Mouse (Mus musculus) thymus, postnatal 36 days (tissue): ENCODE data around the gene Gm2564.
"Not testable (repeated sequence)": the region's sequence is repeated elsewhere in the genome, so short reads cannot be mapped to it uniquely, and the experiment has no call there.

ENCODE experiments used
- DNase-seq, 2 experiments: peaks; one replicate each; pipeline ENCODE4 v3.0.0; 2022; ENCODE audit warnings: mixed read lengths in 2 of 2

The Gm2564 gene

DNA sequence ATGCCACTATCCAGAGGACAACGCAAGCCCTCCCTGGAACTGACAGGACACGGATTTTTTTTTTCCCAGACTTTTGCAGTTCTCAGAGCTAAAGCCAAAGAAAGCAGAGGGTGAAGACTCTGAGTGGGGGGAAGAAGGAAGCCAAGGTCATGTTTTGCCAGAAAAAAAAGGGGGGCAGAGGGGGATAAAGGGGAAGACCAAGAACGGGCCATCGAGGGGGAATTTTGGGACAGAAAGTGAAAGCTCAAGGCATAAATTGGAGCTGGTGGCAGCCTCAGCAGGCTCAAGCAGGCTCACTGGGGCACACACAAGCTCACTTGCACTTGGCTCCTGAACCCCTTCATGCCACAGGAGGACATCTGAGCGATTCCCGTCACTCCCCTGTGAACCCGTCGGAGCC lies at the start of gene Gm2564:
Gene Gm2564 (plus strand): TSS at position 301 of the 400 bp plus-strand sequence.
- DNase-seq, result not testable (repeated sequence)

DNA sequence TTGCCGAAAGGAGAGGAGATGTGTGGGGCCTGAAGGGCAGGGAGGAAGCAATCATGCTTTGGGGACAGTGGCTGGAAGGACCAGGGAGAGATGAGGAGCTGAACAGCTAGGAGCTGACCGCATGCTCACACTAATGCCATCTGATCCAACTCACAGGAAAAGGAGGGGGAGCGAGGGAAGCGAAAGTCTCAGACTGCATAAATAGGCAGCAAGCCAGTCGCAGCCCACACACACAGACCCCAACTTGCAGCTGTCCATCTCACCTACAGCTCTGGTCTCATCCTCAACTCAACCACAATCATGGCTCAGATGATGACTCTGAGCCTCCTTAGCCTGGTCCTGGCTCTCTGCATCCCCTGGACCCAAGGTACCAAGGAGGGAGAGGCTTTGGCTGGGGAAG lies 17.6 kb upstream of the Gm2564 start, which contains the start of gene Gm10591:
Gene Gm10591 (plus strand): TSS at position 301 of the 400 bp plus-strand sequence.
- DNase-seq, result not testable (repeated sequence)

DNA sequence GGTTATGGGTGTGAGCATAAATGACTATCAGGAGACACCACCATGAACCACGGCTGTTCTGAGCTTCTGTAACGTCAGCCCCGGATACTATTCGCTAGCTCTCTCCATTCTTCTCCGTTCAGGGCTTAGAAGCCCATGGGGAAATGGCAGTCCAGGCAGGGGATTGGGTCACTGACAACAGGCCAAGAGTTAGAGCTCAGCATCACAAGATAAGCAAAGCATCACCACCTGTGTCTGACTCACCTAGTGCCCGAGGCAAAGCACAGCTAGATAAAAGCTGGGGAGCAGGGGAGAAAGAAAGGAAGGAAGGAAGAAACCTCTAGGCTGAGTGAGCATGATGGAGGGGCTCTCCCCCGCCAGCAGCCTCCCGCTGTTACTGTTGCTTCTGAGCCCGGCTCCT lies 25.4 kb downstream of the Gm2564 start, which contains the start of gene Ccl27b:
Gene Ccl27b (plus strand): TSS at position 301 of the 400 bp plus-strand sequence.
- DNase-seq, result not testable (repeated sequence)

DNA sequence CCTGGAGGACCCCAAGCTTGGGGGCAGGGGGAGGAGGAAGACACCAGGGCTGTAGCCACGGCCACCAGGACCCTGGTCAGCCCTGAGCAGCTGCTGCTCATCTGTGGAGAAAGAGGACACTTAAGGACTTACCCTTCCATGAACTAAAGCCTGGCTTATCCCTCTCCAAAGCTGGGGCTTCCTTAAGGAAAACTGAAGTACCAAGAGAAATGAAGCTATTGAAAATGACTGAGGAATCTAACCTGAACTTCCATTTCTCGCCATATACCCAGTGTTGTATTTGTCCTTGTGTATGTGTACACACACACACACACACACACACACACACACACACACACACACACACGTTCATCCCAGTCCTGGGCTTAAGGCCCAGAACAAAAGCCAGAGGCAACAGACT lies 32.3 kb downstream of the Gm2564 start, which contains the start of gene Il11ra2:
Gene Il11ra2 (minus strand): TSS at position 101 of the 400 bp plus-strand sequence.
- not testable (repeated sequence) for DNase-seq

- not testable (repeated sequence) for DNase-seq
These were observed 45.9 kb downstream of the Gm2564 start for GRCm38 (mm10) chr4:42675415-42675814.

GRCm38 (mm10) chr4:42679365-42679764 lies 49.8 kb downstream of the Gm2564 start:
- not testable (repeated sequence) for DNase-seq

DNA sequence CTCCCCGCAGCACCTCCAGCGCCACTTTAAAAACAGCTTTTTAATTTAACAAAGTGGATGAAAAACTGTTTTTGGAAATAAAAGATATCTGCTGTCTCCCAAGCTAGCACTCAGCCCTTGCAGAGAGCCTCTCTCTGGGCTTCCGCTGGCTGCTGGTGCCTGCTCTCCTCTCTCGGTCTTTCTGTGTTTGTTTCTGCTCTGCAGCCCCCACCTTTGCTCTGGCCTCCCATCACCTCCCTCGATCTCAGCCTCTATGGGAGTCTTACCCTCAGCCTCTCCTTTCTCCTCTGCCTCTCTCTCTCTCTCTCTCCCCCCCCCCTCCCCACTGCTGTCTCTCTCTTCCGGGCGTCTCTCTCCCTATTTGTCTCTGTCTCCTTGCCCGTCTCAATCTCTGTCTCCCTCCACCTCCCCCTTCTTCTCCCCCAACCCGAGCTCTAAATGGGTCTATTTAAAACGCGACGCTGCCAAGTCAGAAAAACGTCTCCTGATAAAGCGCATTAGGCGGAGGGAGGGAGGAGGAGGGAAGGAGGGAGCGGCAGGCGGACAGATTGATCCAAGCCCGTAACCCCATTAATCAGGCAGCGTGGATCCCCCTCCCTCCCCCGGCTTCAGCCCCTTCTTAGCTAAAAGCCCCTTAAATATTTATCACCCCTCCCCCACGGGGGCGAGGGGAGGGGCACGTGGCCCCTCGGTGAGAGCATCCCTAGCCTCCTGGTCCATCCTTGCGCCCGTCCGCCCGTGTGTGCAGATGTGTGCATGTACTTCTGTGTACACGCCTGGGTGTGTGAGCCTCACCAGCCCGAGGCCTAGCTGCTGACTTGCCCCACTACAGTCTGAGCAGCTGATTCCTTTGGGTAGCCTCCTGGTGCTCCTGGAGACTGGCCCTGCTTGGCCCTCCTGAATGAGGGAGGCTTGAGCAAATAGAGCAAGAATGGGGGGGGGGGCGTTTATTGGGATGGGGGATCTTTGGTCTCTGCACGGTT lies 51.1 kb downstream of the Gm2564 start:
- DNase-seq, result not testable (repeated sequence)
